Mouse (Mus musculus) heart, postnatal 10 days (tissue): ENCODE measurements around the gene Aph1a. TPM values are rescaled to one million over a fixed set of nuclear protein-coding genes. Genes with fewer than 3 reads are reported as not detected.
"Not testable (repeated sequence)": the region's sequence is repeated elsewhere in the genome, so short reads cannot be mapped to it uniquely, and the experiment has no call there.

Source experiments
- DNase-seq, 2 experiments: peaks; one replicate each; pipeline ENCODE4 v3.0.0; 2021
- intact Hi-C: fragments of 180-260 bp; cut with DNase I; formaldehyde crosslinking; loops from one replicate; pipeline ENCODE4 v1.15.1; 2025
- total RNA-seq, 2 experiments: library from RNA; stranded (reverse); gene quantifications; 2 replicates each; pipeline ENCODE4 v1.2.3; 2021

Aph1a gene
- total RNA-seq, result 100 to 1,000 TPM; 147 to 151 TPM

- DNase-seq, result peak; percentile 98
- intact Hi-C loops, result not testable (repeated sequence)
Observed at GRCm38 (mm10) chr3:95893606-95894316, at the start of gene Aph1a. Gene Aph1a (plus strand): TSS chr3:95893969.

- DNase-seq, result peak in 1 of 2 experiments; percentile 20
- intact Hi-C loops, result no loop called here
Observed at GRCm38 (mm10) chr3:95850611-95851010, 43.2 kb upstream of the Aph1a start.

DNA sequence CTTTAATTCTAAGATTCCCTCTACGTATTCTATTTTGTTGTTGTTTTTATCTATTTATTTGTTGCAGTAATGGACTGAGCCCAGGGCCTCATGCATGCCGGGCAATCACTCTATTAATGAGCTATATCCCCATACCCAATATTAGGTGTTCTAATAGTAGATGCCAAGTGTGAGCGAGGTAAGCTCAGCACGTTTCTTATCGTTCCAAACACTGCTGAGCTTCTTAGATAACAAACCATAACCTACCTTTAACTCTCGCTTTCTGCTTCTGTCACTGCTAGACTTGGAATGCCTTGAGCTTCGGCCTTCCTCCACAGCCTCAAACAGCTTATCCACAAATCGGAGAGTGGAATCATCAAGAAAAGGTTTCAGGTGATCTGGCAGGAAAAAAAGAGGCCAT, 42.5 kb upstream of the Aph1a start:
- DNase-seq, result no peak
- intact Hi-C loops, result no loop called here

- DNase-seq, result peak; percentile 97
- intact Hi-C loops, result no loop called here
Observed at GRCm38 (mm10) chr3:95855502-95856089, 38.2 kb upstream of the Aph1a start, which contains the start of gene Prpf3. Gene Prpf3 (minus strand): TSS chr3:95855885.

- intact Hi-C loops, result no loop called here
- DNase-seq, result no peak
Observed at GRCm38 (mm10) chr3:95856115-95856514, 37.7 kb upstream of the Aph1a start.

- intact Hi-C loops, DNase-seq: not testable (repeated sequence)
Observed at GRCm38 (mm10) chr3:95857050-95857449, 36.7 kb upstream of the Aph1a start.

- DNase-seq, intact Hi-C loops: not testable (repeated sequence)
Observed at GRCm38 (mm10) chr3:95858278-95858677, 35.5 kb upstream of the Aph1a start.

- DNase-seq, result no peak
- intact Hi-C loops, result loop anchor here (2.0 kb wide), 1 partner anchor 100 kb away; no protein-coding TSS in a partner anchor
Observed at GRCm38 (mm10) chr3:95860323-95860722, 33.4 kb upstream of the Aph1a start.

GRCm38 (mm10) chr3:95861216-95861615, 32.6 kb upstream of the Aph1a start:
- DNase-seq, result peak in 1 of 2 experiments; percentile 34
- intact Hi-C loops, result loop anchor here (2.0 kb wide), 1 partner anchor 100 kb away; no protein-coding TSS in a partner anchor

- DNase-seq, result peak; percentile 89 to 94
- intact Hi-C loops, result loop anchor here (1.0 to 2.0 kb wide), 4 partner anchors 21 to 191 kb away; partner anchors contain the start of gene Ciart
Observed at GRCm38 (mm10) chr3:95861796-95862195, 32.0 kb upstream of the Aph1a start.

DNA sequence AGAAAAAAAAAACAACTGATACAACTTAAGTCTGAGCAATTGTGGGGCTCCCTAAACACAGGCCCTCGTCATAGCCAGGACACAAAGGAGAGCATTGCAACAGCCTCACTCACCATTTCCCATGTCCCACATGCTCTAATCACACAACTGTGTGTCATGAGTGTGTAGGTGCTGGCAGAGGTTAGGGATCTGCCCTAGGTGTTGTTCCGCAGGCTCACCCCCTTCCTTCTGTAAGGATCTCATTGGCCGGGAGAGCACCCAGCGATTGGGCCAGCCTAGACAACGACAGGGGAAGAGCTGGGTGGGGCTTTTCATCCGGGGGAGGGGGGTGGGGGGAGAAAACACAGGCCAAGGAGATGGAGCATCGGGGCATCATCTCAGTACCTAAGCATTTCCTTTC, 30.2 kb upstream of the Aph1a start:
- DNase-seq, result no peak
- intact Hi-C loops, result loop anchor here (2.0 kb wide), 1 partner anchor 189 kb away; no protein-coding TSS in a partner anchor

- peak; percentile 20 to 41 for DNase-seq
Observed at GRCm38 (mm10) chr3:95865050-95865449, 28.7 kb upstream of the Aph1a start.

GRCm38 (mm10) chr3:95865571-95865970, 28.2 kb upstream of the Aph1a start:
- intact Hi-C loops, result no loop called here
- DNase-seq, result no peak

More at GRCm38 (mm10) chr3:95865050-95865449, 28.7 kb upstream of the Aph1a start:
- intact Hi-C loops, result no loop called here

DNA sequence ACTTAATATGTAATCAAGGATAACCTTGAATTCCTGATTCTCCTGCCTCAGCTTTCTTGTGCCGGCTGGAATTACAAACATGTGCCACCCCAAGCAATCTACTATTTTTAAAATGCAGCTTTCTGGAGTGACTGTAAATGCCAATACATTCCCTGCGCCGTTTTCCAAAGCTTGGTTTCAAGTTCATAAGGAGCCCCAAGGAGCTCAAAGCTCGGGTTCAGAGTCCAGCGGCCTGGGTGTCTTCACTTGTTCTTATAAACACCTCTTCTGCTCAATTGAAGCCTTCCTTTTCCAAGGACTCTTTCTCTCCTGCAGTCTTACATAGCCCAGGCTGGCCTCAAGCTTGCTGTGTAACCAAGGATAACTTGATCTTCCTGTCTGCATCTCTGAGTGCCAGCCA, 27.7 kb upstream of the Aph1a start:
- intact Hi-C loops, result no loop called here
- no peak for DNase-seq

DNA sequence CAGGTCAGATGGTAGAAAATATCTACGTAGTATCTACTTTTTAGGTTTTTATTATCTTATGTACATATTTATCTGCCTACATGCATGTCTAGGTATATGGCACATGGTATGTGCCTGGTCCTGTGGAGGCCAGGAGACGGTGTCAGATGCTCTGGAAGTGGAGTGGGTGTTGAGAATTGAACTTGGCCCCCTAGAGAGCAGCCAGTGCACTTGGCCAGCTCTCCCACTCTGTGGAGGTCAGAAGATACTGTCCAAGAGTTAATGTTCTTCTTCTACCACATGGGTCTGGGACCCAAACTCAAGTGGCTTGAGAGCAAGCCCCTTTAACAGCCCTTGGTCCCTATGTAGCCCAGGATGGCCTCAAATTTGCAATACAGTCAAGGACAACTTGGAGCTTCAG, 26.4 kb upstream of the Aph1a start:
- intact Hi-C loops, result no loop called here
- no peak for DNase-seq

- intact Hi-C loops, result no loop called here
- no peak for DNase-seq
Observed at GRCm38 (mm10) chr3:95870976-95871375, 22.8 kb upstream of the Aph1a start.

- intact Hi-C loops, result no loop called here
Observed at GRCm38 (mm10) chr3:95871392-95871867, 22.3 kb upstream of the Aph1a start, which contains the start of gene Mrps21. Gene Mrps21 (minus strand): TSS chr3:95871519.

DNA sequence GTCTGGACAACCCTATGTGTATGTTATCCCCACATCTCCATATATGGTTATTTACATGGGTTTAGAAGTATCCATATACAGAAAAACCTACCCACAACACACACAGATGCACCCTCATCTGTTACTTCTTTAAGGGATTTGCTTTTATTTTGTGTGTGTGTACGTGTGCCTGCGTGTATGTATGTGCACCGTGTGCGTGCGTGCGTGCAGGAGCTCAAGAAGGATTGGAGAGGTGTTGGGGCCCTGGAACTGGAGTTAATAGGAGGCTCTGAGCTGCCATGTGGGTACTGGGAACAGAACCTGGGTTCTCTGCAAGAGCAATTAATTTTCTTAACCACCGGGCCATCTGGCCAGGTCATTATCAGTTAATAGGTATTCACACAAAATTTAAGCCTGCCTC, 21.7 kb upstream of the Aph1a start:
- intact Hi-C loops, result no loop called here
- peak in 1 of 2 experiments; percentile 18 for DNase-seq

More at GRCm38 (mm10) chr3:95871392-95871867, 22.3 kb upstream of the Aph1a start, which contains the start of gene Mrps21:
- peak; percentile 92 for DNase-seq

- no peak for DNase-seq
- intact Hi-C loops, result no loop called here
Observed at GRCm38 (mm10) chr3:95879063-95879462, 14.7 kb upstream of the Aph1a start.

DNA sequence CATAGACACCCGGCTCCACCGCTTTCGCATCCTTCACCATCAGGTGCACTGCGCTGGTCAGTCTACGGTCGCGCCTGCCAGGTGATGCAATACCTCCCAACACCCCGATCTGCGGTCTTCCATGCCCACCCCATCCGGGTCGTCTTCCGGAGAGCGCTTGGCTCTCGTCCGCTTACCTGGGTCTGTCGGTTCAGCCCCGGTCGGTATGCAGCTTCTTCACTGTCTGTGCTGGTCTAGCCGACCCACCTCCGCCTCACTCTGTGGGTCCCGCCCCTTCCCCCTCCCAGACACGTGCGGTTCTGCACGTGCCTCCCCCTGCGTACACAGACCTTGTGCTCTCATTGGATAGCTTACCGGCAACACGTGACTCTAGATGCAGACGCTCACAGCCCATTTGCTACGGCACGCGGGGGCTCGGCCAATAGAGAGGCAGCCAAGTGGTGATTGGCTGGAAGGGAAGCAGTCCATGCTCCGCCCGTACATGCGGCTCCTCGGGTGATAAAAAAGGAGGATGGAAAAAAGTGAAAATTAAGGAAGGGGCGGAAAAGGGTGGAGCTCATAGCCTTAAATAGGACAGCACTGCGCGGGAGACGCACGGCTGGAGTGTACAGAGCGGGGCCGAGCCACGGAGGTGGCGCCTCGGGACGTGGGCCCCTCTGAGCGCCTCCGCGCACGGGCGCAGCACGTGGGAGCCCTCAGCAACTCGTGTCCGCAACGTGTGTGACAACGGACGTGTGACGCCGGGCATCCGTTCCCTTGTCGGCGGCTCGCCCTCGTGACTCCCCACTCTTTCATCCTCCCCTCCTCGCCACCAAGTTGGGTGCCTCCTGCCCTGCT, 11.6 kb upstream of the Aph1a start, which contains the start of gene Ciart:
Gene Ciart (minus strand): TSS at position 273 of the 837 bp plus-strand sequence.
- DNase-seq, result peak; percentile 96
- intact Hi-C loops, result loop anchor here (1.0 to 5.0 kb wide), 2 partner anchors 20 to 80 kb away; no protein-coding TSS in a partner anchor
